In the genomic region with DNA sequence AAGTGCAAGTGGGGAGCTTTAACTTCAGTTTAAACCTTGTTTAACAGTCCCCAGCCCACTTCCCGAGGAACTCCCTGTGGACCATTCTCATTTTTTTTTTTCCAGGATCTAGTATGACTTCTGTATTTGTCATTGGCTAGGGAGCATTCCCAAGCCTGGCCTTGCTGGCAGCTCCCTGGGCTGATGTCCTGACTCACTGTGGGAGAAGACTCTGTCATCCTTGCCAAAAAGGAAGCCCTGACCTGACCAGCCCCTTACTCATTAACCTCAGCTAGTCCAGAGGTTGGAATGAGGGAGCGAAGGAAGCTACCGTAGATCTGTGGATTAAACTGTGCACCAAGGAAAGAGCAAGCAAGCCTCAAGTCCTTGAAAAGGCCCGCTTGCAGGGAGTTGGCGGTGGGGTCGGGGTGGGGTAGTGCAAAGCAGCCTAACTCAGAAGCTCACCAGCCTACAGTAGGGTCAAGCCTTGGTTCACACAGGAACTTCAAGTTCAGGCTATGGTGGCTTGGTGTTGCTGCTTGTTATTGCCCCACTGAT, we compare ENCODE assay signal across 8 mouse cellular contexts.
DNase-seq lines count a peak whose midpoint lies in the region; ATAC-seq lines count a peak whose summit lies in the region.

No protein-coding gene starts in this region.

- H3K27ac ChIP-seq in midbrain, embryonic 10.5 days (replicated peaks), result peak overlapping the region; percentile 15
- H3K27ac ChIP-seq in midbrain, embryonic 14.5 days (replicated peaks; ENCODE audit: low read depth, low read length), result no peak overlapping the region
- H3K27ac ChIP-seq in heart, embryonic 16.5 days (ENCODE audit: low read length), result peak overlapping the region; percentile 69
- H3K27ac ChIP-seq in limb, embryonic 12.5 days, result peak overlapping the region; percentile 77

- H3K4me3 ChIP-seq in midbrain, embryonic 10.5 days, result no peak overlapping the region
- no peak overlapping the region for H3K4me3 ChIP-seq in midbrain, embryonic 14.5 days (replicated peaks; ENCODE audit: low read depth, low read length)
- no peak overlapping the region for H3K4me3 ChIP-seq in heart, embryonic 16.5 days (ENCODE audit: low read length)
- H3K4me3 ChIP-seq in limb, embryonic 12.5 days (replicated peaks), result no peak overlapping the region

- no peak overlapping the region for H3K4me2 ChIP-seq in midbrain, embryonic 14.5 days (ENCODE audit: low read length)
- H3K4me2 ChIP-seq in heart, embryonic 16.5 days (ENCODE audit: low read depth, low read length), result peak overlapping the region; percentile 44
- peak overlapping the region; percentile 26; the same call in 1 of the 2 replicates for H3K4me2 ChIP-seq in limb, embryonic 12.5 days

- no peaks in the 10 kb centered on the region for H3K9me3 ChIP-seq in midbrain, embryonic 10.5 days (replicated peaks)
- no peaks in the 10 kb centered on the region for H3K9me3 ChIP-seq in midbrain, embryonic 14.5 days (ENCODE audit: control insufficient read depth, low read length)
- 0 out of 2 replicates have a peak, but pooled peaks cover 6% of the 10 kb centered on the region for H3K9me3 ChIP-seq in heart, embryonic 16.5 days (replicated peaks; ENCODE audit: control insufficient read depth, low read length)
- peaks cover 10% of the 10 kb centered on the region; the same call in 1 of the 2 replicates for H3K9me3 ChIP-seq in limb, embryonic 12.5 days

- no peaks in the 10 kb centered on the region for H3K27me3 ChIP-seq in midbrain, embryonic 10.5 days (ENCODE audit: low read depth, poor library complexity, severe bottlenecking)
- no peaks in the 10 kb centered on the region for H3K27me3 ChIP-seq in midbrain, embryonic 14.5 days (ENCODE audit: control insufficient read depth, insufficient read depth, low read length)
- H3K27me3 ChIP-seq in heart, embryonic 16.5 days (ENCODE audit: control insufficient read depth, insufficient read depth, low read length), result no peaks in the 10 kb centered on the region
- H3K27me3 ChIP-seq in limb, embryonic 12.5 days, result no peaks in the 10 kb centered on the region

- 77% methylated on average over 6 of the region's 6 CpGs for WGBS in midbrain, embryonic 10.5 days
- 81% methylated on average over 6 of the region's 6 CpGs for WGBS in midbrain, embryonic 14.5 days
- 77% methylated on average over 6 of the region's 6 CpGs for WGBS in heart, embryonic 16.5 days
- 64% methylated on average over 6 of the region's 6 CpGs for WGBS in limb, embryonic 12.5 days

- no peak overlapping the region for H3K9ac ChIP-seq in midbrain, embryonic 14.5 days (replicated peaks; ENCODE audit: low read length)
- H3K9ac ChIP-seq in heart, embryonic 16.5 days (ENCODE audit: low read length), result no peak overlapping the region
- no peak overlapping the region for H3K9ac ChIP-seq in limb, embryonic 12.5 days (replicated peaks)

- ATAC-seq in midbrain, embryonic 14.5 days (ENCODE audit: low FRiP score, low TSS enrichment), result no peak
- ATAC-seq in heart, embryonic 16.5 days (replicated peaks; ENCODE audit: extremely low read depth, insufficient read depth, low FRiP score), result no peak; the same call in 1 of the 2 replicates
- ATAC-seq in limb, embryonic 12.5 days (ENCODE audit: insufficient number of reproducible peaks, insufficient read depth, low FRiP score, low TSS enrichment, low read depth), result no peak
- ATAC-seq in frontal cortex, adult (ENCODE audit: low TSS enrichment), result no peak
- ATAC-seq in granulocyte monocyte progenitor cell, adult 5-6 weeks (replicated peaks; ENCODE audit: poor library complexity, severe bottlenecking), result no peak

- H3K36me3 ChIP-seq in midbrain, embryonic 10.5 days, result no peaks in the 10 kb centered on the region
- no peaks in the 10 kb centered on the region for H3K36me3 ChIP-seq in midbrain, embryonic 14.5 days (ENCODE audit: control insufficient read depth, insufficient read depth, low read length)
- no peaks in the 10 kb centered on the region for H3K36me3 ChIP-seq in heart, embryonic 16.5 days (ENCODE audit: control insufficient read depth, insufficient read depth)
- H3K36me3 ChIP-seq in limb, embryonic 12.5 days, result no peaks in the 10 kb centered on the region

- no peak for DNase-seq in midbrain, embryonic 10.5 days (ENCODE audit: low spot score)
- DNase-seq in midbrain, embryonic 14.5 days, result no peak
- peak; percentile 59 to 68 for DNase-seq in adrenal gland, postnatal 36 days
- no peak for DNase-seq in embryo, embryonic 10 days (ENCODE audit: low spot score)

- H3K4me1 ChIP-seq in midbrain, embryonic 10.5 days, result peaks cover 23% of the 10 kb centered on the region
- 0 out of 2 replicates have a peak, but pooled peaks cover 4% of the 10 kb centered on the region for H3K4me1 ChIP-seq in midbrain, embryonic 14.5 days (ENCODE audit: control insufficient read depth, insufficient read depth, low read length)
- H3K4me1 ChIP-seq in heart, embryonic 16.5 days (ENCODE audit: control insufficient read depth, insufficient read depth, low read length), result peaks cover 4% of the 10 kb centered on the region; the same call in 1 of the 2 replicates
- H3K4me1 ChIP-seq in limb, embryonic 12.5 days (replicated peaks), result peaks cover 35% of the 10 kb centered on the region

Comparison
In these comparisons a context has a peak if more than half of its experiments do, and no peak if none do; other contexts are left out.
1. DNase-seq: peak in adrenal gland, postnatal 36 days (2 of 2); none in midbrain, embryonic 10.5 days (single experiment), midbrain, embryonic 14.5 days (single experiment) and embryo, embryonic 10 days (single experiment).